Mouse (Mus musculus): ENCODE measurements at regions not wholly inside any gene's neighbourhood (a gene's known extent, or its start where the extent isn't known, plus 50 kb on each side); places are given as distances from the start of the nearest gene placed in this dataset.

DNA sequence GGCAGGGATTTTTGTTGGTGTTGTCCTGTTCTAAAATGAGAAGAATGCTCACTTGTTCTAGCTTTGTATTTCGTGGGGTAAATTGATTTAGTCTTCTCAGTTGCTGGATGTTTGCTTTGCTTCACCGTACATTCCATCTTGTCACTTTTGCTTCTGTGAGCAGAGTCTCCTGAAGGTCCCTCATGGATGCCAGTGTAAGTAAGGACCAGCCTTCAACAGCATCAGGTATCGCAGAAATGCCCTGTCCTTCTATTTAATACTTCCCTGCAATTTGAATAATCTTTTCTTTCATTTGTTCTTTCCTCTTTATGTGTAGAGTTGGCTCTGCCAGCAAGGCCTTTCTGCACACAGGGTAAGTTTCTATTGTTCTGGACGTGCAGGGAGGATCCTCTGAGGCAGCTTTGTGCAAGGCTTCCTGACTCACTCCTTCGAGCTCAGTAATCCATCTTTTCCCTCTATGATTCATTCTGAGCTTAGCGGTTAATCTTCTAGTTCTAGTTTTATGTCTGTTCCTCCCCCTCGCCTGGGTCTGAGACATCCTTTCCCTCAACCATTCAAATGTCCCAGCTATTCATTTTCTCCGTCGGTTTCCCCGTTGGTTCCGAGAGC is 55.7 kb upstream of the Gm5148 start:
- TF ChIP-seq CTCF (IDR thresholded peaks at IDR 0.05): no peak
- no peak for TF ChIP-seq EP300 (IDR thresholded peaks at IDR 0.05)
